Mouse (Mus musculus) layer of hippocampus, adult 2 months (tissue): ENCODE data around the gene Mllt10. TPM values are rescaled to one million over a fixed set of nuclear protein-coding genes. Genes with fewer than 3 reads are reported as not detected.

Experiments
- DNase-seq, 2 experiments: peaks; one replicate each; pipeline ENCODE4 v3.0.0; 2022; ENCODE audit warnings: low spot score in 2 of 2
- H3K27ac ChIP-seq: fragments of 200-600 bp; 2 replicates; pipeline ENCODE4 v1.8.1; 2022
- H3K4me3 ChIP-seq: fragments of 200-600 bp; 2 replicates; pipeline ENCODE4 v1.8.1; 2022; ENCODE audit warnings: mild to moderate bottlenecking
- CTCF ChIP-seq: fragments of 200-600 bp; conservative IDR thresholded peaks from 2 replicates; pipeline ENCODE4 v1.8.1; 2022; ENCODE audit warnings: antibody characterized with exemption, mild to moderate bottlenecking, moderate library complexity
- total RNA-seq, 2 experiments: library from RNA; stranded (reverse); gene quantifications; 2 replicates each; pipeline ENCODE4 v1.2.3; 2021

The Mllt10 gene
- total RNA-seq, 2 experiments from 2014 or later: 63.6 to 67.6 TPM

- H3K27ac ChIP-seq: no peak overlapping the region
- no peak for TF ChIP-seq CTCF
- no peak for DNase-seq
- H3K4me3 ChIP-seq: no peak overlapping the region
Observed at GRCm38 (mm10) chr2:18095804-18096203, 40.8 kb downstream of the Mllt10 start.

GRCm38 (mm10) chr2:18100914-18101313, 45.9 kb downstream of the Mllt10 start:
- no peak for DNase-seq
- Histone ChIP-seq H3K4me3 (no peak overlapping the region), H3K27ac (no peak overlapping the region)
- TF ChIP-seq CTCF: peak; percentile 49

GRCm38 (mm10) chr2:18107561-18107960, 52.5 kb downstream of the Mllt10 start:
- no peak for TF ChIP-seq CTCF

GRCm38 (mm10) chr2:18108214-18108613, 53.2 kb downstream of the Mllt10 start:
- Histone ChIP-seq H3K4me3 (no peak overlapping the region), H3K27ac (no peak overlapping the region)
- no peak for DNase-seq
- TF ChIP-seq CTCF: peak; percentile 27

More at GRCm38 (mm10) chr2:18107561-18107960, 52.5 kb downstream of the Mllt10 start:
- no peak for DNase-seq
- Histone ChIP-seq H3K4me3 (no peak overlapping the region), H3K27ac (no peak overlapping the region)

GRCm38 (mm10) chr2:18111411-18111810, 56.4 kb downstream of the Mllt10 start:
- no peak for TF ChIP-seq CTCF
- DNase-seq: no peak
- Histone ChIP-seq H3K4me3 (no peak overlapping the region), H3K27ac (no peak overlapping the region)

- H3K27ac ChIP-seq: no peak overlapping the region
- H3K4me3 ChIP-seq: no peak overlapping the region
- no peak for DNase-seq
- TF ChIP-seq CTCF: no peak
Observed at GRCm38 (mm10) chr2:18116432-18116831, 61.4 kb downstream of the Mllt10 start.

GRCm38 (mm10) chr2:18138131-18138530, 83.1 kb downstream of the Mllt10 start:
- H3K27ac ChIP-seq: no peak overlapping the region
- TF ChIP-seq CTCF: no peak
- H3K4me3 ChIP-seq: no peak overlapping the region

GRCm38 (mm10) chr2:18139646-18140045, 84.6 kb downstream of the Mllt10 start:
- no peak for TF ChIP-seq CTCF
- Histone ChIP-seq H3K4me3 (no peak overlapping the region), H3K27ac (no peak overlapping the region)
- DNase-seq: no peak

More at GRCm38 (mm10) chr2:18138131-18138530, 83.1 kb downstream of the Mllt10 start:
- DNase-seq: no peak

GRCm38 (mm10) chr2:18156131-18156530, 101.1 kb downstream of the Mllt10 start:
- no peak overlapping the region for H3K4me3 ChIP-seq
- no peak for TF ChIP-seq CTCF
- no peak for DNase-seq
- no peak overlapping the region for H3K27ac ChIP-seq

GRCm38 (mm10) chr2:18159426-18159825, 104.4 kb downstream of the Mllt10 start:
- no peak for TF ChIP-seq CTCF
- no peak overlapping the region for H3K4me3 ChIP-seq
- no peak for DNase-seq
- H3K27ac ChIP-seq: 0 out of 2 replicates have a peak overlapping the region, but pooled peaks have one; percentile 2

GRCm38 (mm10) chr2:18160992-18161391, 106.0 kb downstream of the Mllt10 start:
- no peak for DNase-seq
- Histone ChIP-seq H3K4me3 (no peak overlapping the region), H3K27ac (peak overlapping the region; percentile 6; the same call in 1 of the 2 replicates)
- no peak for TF ChIP-seq CTCF

- DNase-seq: no peak
- Histone ChIP-seq H3K4me3 (no peak overlapping the region), H3K27ac (no peak overlapping the region)
- TF ChIP-seq CTCF: no peak
Observed at GRCm38 (mm10) chr2:18165511-18165910, 110.5 kb downstream of the Mllt10 start.

GRCm38 (mm10) chr2:18169174-18169948, 114.3 kb downstream of the Mllt10 start:
- Histone ChIP-seq H3K27ac (no peak overlapping the region), H3K4me3 (no peak overlapping the region)
- no peak for TF ChIP-seq CTCF
- no peak for DNase-seq

GRCm38 (mm10) chr2:18175234-18175633, 120.2 kb downstream of the Mllt10 start:
- TF ChIP-seq CTCF: no peak
- DNase-seq: no peak
- Histone ChIP-seq H3K4me3 (no peak overlapping the region), H3K27ac (no peak overlapping the region)

- Histone ChIP-seq H3K27ac (no peak overlapping the region), H3K4me3 (no peak overlapping the region)
- no peak for DNase-seq
- no peak for TF ChIP-seq CTCF
Observed at GRCm38 (mm10) chr2:18176235-18176634, 121.2 kb downstream of the Mllt10 start.
